Mouse (Mus musculus) neural tube, embryonic 14.5 days (tissue): Measurements from ENCODE around the gene Ncoa7. TPM values are rescaled to one million over a fixed set of nuclear protein-coding genes. Genes with fewer than 3 reads are reported as not detected.

Source experiments
- ATAC-seq: fragments of 200-750 bp; cut with Nextera tagmentation; 2 replicates; pipeline ENCODE4 v1.8.0; 2017; ENCODE audit warnings: low read depth, mild to moderate bottlenecking, moderate TSS enrichment, moderate library complexity
- H3K27ac ChIP-seq: fragments of 300-500 bp; sonication (generic); 2 replicates; pipeline ENCODE4 v1.5.1; 2014; ENCODE audit warnings: low read depth, mild to moderate bottlenecking, control low read depth, low read length, moderate library complexity, mixed read lengths
- H3K27me3 ChIP-seq: fragments of 300-500 bp; sonication (generic); 2 replicates; pipeline ENCODE4 v1.6.1; 2014; ENCODE audit warnings: low read length; ENCODE audit not compliant: control insufficient read depth, insufficient read depth
- H3K36me3 ChIP-seq: fragments of 300-500 bp; sonication (generic); 2 replicates; pipeline ENCODE4 v1.6.1; 2014; ENCODE audit warnings: low read length, mixed read lengths; ENCODE audit not compliant: control insufficient read depth, insufficient read depth
- H3K4me1 ChIP-seq: fragments of 300-500 bp; sonication (generic); 2 replicates; pipeline ENCODE4 v1.6.1; 2014; ENCODE audit warnings: low read length; ENCODE audit not compliant: control insufficient read depth, insufficient read depth
- H3K4me2 ChIP-seq: fragments of 300-500 bp; sonication (generic); 2 replicates; pipeline ENCODE4 v1.6.1; 2014; ENCODE audit warnings: mild to moderate bottlenecking, low read depth, low read length, control low read depth
- H3K4me3 ChIP-seq: fragments of 300-500 bp; sonication (generic); 2 replicates; pipeline ENCODE4 v1.5.1; 2014; ENCODE audit warnings: low read depth, low read length, control low read depth, mixed read lengths
- H3K9ac ChIP-seq: fragments of 300-500 bp; sonication (generic); replicated peaks from 2 replicates; pipeline ENCODE4 v1.6.1; 2014; ENCODE audit warnings: low read depth, mild to moderate bottlenecking, control low read depth, low read length, mixed read lengths
- H3K9me3 ChIP-seq: fragments of 300-500 bp; sonication (generic); 2 replicates; pipeline ENCODE4 v1.6.1; 2016; ENCODE audit warnings: low read length; ENCODE audit not compliant: control insufficient read depth
- WGBS: fragments of 180-500 bp; shearing (Covaris S2); extraction: QIAGEN DNeasy Blood & Tissue Kit; methylation state at CpG from one replicate; pipeline ENCODE4 v1.1.7; 2014; 5-methylcytosine and 5-hydroxymethylcytosine counted together
- polyA plus RNA-seq: library from polyadenylated mRNA; unstranded; fragments of >200 nt; fragmentation: Nextera tagmentation; extraction: Ambion mirVana; gene quantifications from 2 replicates; pipeline ENCODE4 v1.2.1, GENCODE M21; 2014

Gene Ncoa7
- polyA plus RNA-seq, 1 experiment from 2014 or later: 25.8 TPM

- H3K4me1 ChIP-seq: no peaks in the 10 kb centered on the region
- WGBS: 23% methylated on average over 4 of the region's 4 CpGs
- no peak overlapping the region for H3K27ac ChIP-seq
- no peak overlapping the region for H3K4me3 ChIP-seq
- no peak overlapping the region for H3K9ac ChIP-seq
- H3K9me3 ChIP-seq: no peaks in the 10 kb centered on the region
- no peaks in the 10 kb centered on the region for H3K27me3 ChIP-seq
- ATAC-seq: peak; percentile 83
- no peaks in the 10 kb centered on the region for H3K36me3 ChIP-seq
- no peak overlapping the region for H3K4me2 ChIP-seq
Observed at GRCm38 (mm10) chr10:30718703-30719340, 84.3 kb downstream of the Ncoa7 start.

- Histone ChIP-seq H3K36me3 (no peaks in the 10 kb centered on the region), H3K27me3 (no peaks in the 10 kb centered on the region), H3K4me1 (no peaks in the 10 kb centered on the region), H3K4me3 (no peak overlapping the region), H3K4me2 (no peak overlapping the region), H3K9me3 (no peaks in the 10 kb centered on the region), H3K9ac (no peak overlapping the region), H3K27ac (no peak overlapping the region)
- no peak for ATAC-seq
Observed at GRCm38 (mm10) chr10:30716171-30716570, 87.0 kb downstream of the Ncoa7 start.

GRCm38 (mm10) chr10:30712540-30712939 lies 90.6 kb downstream of the Ncoa7 start:
- Histone ChIP-seq H3K4me1 (no peaks in the 10 kb centered on the region), H3K9ac (no peak overlapping the region), H3K9me3 (no peaks in the 10 kb centered on the region), H3K36me3 (no peaks in the 10 kb centered on the region), H3K4me3 (no peak overlapping the region), H3K27ac (no peak overlapping the region), H3K4me2 (no peak overlapping the region), H3K27me3 (no peaks in the 10 kb centered on the region)
- 92% methylated on average over 1 of the region's 1 CpGs for WGBS
- no peak for ATAC-seq

- Histone ChIP-seq H3K27me3 (no peaks in the 10 kb centered on the region), H3K27ac (no peak overlapping the region), H3K9me3 (no peaks in the 10 kb centered on the region), H3K36me3 (no peaks in the 10 kb centered on the region), H3K4me3 (no peak overlapping the region), H3K4me2 (no peak overlapping the region), H3K9ac (no peak overlapping the region), H3K4me1 (no peaks in the 10 kb centered on the region)
- WGBS: 87% methylated on average over 7 of the region's 7 CpGs
- no peak for ATAC-seq
Observed at GRCm38 (mm10) chr10:30709846-30710403, 93.2 kb downstream of the Ncoa7 start.

- WGBS: 66% methylated on average over 5 of the region's 5 CpGs
- no peak for ATAC-seq
- H3K36me3 ChIP-seq: no peaks in the 10 kb centered on the region
- no peak overlapping the region for H3K4me2 ChIP-seq
- no peak overlapping the region for H3K4me3 ChIP-seq
- H3K27ac ChIP-seq: no peak overlapping the region
- H3K9ac ChIP-seq: no peak overlapping the region
- H3K4me1 ChIP-seq: no peaks in the 10 kb centered on the region
- no peaks in the 10 kb centered on the region for H3K9me3 ChIP-seq
- no peaks in the 10 kb centered on the region for H3K27me3 ChIP-seq
Observed at GRCm38 (mm10) chr10:30708039-30708438, 95.1 kb downstream of the Ncoa7 start.

DNA sequence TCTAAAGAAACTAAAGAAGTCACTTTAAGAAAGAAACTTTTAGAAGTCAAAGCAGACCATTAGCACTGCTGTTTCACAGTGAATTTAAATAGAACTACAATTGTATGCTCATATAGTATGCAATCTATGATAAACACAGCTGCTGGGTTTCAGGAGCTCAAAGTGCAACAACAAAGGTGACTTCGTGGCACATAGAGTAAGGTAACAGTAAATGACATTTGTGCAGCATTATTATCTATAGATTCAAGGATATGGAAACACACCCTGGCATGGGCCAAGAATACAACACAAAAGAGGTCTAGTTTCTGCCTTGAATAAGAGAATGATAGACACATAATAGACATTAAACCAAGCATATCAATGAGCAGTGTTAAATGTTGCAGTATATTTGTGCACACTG lies 100.5 kb downstream of the Ncoa7 start:
- H3K36me3 ChIP-seq: no peaks in the 10 kb centered on the region
- no peaks in the 10 kb centered on the region for H3K27me3 ChIP-seq
- WGBS: 95% methylated on average over 1 of the region's 1 CpGs
- no peak overlapping the region for H3K4me3 ChIP-seq
- no peak overlapping the region for H3K4me2 ChIP-seq
- no peak overlapping the region for H3K9ac ChIP-seq
- H3K9me3 ChIP-seq: no peaks in the 10 kb centered on the region
- no peak for ATAC-seq
- H3K4me1 ChIP-seq: no peaks in the 10 kb centered on the region
- no peak overlapping the region for H3K27ac ChIP-seq

GRCm38 (mm10) chr10:30686862-30687261 lies 116.3 kb downstream of the Ncoa7 start:
- no peak for ATAC-seq
- no peaks in the 10 kb centered on the region for H3K27me3 ChIP-seq
- no peak overlapping the region for H3K9ac ChIP-seq
- no peaks in the 10 kb centered on the region for H3K4me1 ChIP-seq
- H3K36me3 ChIP-seq: no peaks in the 10 kb centered on the region
- no peak overlapping the region for H3K4me2 ChIP-seq
- H3K4me3 ChIP-seq: no peak overlapping the region
- no peak overlapping the region for H3K27ac ChIP-seq
- H3K9me3 ChIP-seq: no peaks in the 10 kb centered on the region
- 91% methylated on average over 3 of the region's 3 CpGs for WGBS

- Histone ChIP-seq H3K4me3 (no peak overlapping the region), H3K27ac (no peak overlapping the region), H3K4me2 (no peak overlapping the region), H3K9me3 (no peaks in the 10 kb centered on the region), H3K4me1 (no peaks in the 10 kb centered on the region), H3K9ac (no peak overlapping the region), H3K36me3 (no peaks in the 10 kb centered on the region), H3K27me3 (no peaks in the 10 kb centered on the region)
- 93% methylated on average over 4 of the region's 4 CpGs for WGBS
- ATAC-seq: no peak
Observed at GRCm38 (mm10) chr10:30683449-30683848, 119.7 kb downstream of the Ncoa7 start.

DNA sequence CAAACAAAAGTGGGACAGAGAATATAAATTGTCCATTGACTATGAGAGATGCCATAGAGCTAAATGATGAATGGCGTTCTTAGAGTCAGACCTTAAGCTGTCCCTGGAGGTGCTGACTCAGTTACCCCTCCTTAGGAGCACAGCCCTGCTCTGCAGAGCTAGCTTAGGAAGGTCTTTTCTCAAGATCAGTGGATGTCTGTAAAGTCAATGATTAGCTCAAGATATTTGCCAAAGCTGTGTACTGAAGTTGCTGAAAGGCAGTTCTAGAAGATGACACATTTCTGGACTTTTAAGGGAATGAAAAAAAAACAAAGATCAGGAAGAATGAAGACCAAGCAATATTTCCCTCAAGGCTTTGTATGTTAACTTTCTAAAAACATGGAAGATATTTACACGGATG lies 123.4 kb downstream of the Ncoa7 start:
- H3K4me3 ChIP-seq: no peak overlapping the region
- H3K9ac ChIP-seq: no peak overlapping the region
- H3K27ac ChIP-seq: no peak overlapping the region
- 91% methylated on average over 2 of the region's 2 CpGs for WGBS
- ATAC-seq: no peak
- H3K4me1 ChIP-seq: no peaks in the 10 kb centered on the region
- H3K4me2 ChIP-seq: no peak overlapping the region
- H3K9me3 ChIP-seq: no peaks in the 10 kb centered on the region
- no peaks in the 10 kb centered on the region for H3K36me3 ChIP-seq
- no peaks in the 10 kb centered on the region for H3K27me3 ChIP-seq
